Mouse (Mus musculus): ENCODE results near the gene F11r.

DNA sequence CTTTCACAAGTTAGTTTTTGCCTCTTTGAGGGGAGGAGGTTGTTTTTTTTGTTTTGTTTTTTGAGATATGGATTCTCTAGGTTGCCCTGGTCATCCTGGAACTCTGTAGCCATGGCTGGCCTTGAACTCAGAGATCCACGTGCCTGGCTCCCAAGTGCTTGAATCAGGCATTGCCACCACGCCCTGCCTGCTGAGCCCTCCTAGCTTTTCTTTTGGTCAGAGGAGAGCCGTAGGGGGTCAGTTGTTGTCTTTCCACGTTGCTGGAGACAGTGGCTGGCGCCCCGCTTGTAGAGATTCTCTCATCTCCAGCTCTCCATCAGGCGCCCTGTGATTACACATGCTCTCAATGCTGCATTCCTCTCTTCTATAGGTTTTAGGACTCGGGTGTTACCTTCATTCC is 23.7 kb upstream of the F11r start:
- TF ChIP-seq CTCF (IDR thresholded peaks at IDR 0.05; ENCODE audit: low read depth, low read length) (no peak), POLR2A (IDR thresholded peaks at IDR 0.05; ENCODE audit: extremely low read depth, insufficient read depth, low read length) (no peak)

All from liver, adult 2 months (tissue).